Mouse (Mus musculus): ENCODE data around the gene Sp8. TPM values are rescaled to one million over a fixed set of nuclear protein-coding genes. Genes with fewer than 3 reads are reported as not detected.

Gene Sp8
- total and polyA plus RNA-seq, 3 experiments, result not detected

GRCm38 (mm10) chr12:118848496-118849202 lies 2.5 kb downstream of the Sp8 start:
- peak; percentile 15 for DNase-seq

- DNase-seq, result peak; percentile 2
Observed at GRCm38 (mm10) chr12:118849203-118849861, 3.2 kb downstream of the Sp8 start.

GRCm38 (mm10) chr12:118849996-118850395 lies 3.9 kb downstream of the Sp8 start:
- DNase-seq, result peak; percentile 2

GRCm38 (mm10) chr12:118850851-118851410 lies 4.8 kb downstream of the Sp8 start:
- no peak for DNase-seq

- DNase-seq, result no peak
Observed at GRCm38 (mm10) chr12:118853331-118853730, 7.2 kb downstream of the Sp8 start.

GRCm38 (mm10) chr12:118854401-118854800 lies 8.3 kb downstream of the Sp8 start:
- DNase-seq, result no peak

GRCm38 (mm10) chr12:118854831-118855453 lies 8.8 kb downstream of the Sp8 start:
- peak; percentile 76 for DNase-seq

- no peak for DNase-seq
Observed at GRCm38 (mm10) chr12:118856151-118856550, 10.0 kb downstream of the Sp8 start.

GRCm38 (mm10) chr12:118872673-118873072 lies 26.5 kb downstream of the Sp8 start:
- DNase-seq, result no peak

GRCm38 (mm10) chr12:118882790-118883189 lies 36.7 kb downstream of the Sp8 start:
- no peak for DNase-seq

GRCm38 (mm10) chr12:118887964-118888363 lies 41.8 kb downstream of the Sp8 start:
- DNase-seq, result no peak

Other genes with a start within 250 kb of the Sp8 start
- not detected for gene Abcb5, start 120.1 kb downstream of the Sp8 start, total RNA-seq (2021)
- gene Abcb5, start 120.1 kb downstream of the Sp8 start, polyA plus RNA-seq (2012; rRNA removed), result not detected in 2 replicates